ENCODE assay signal across 14 mouse cellular contexts in genomic region chr4:25661204-25661727, GRCm38 (mm10).
"Had no signal": no experiment of that assay in that cellular context is flagged by ENCODE, and none has a peak within 500 bp of the region (broad histone marks: within the 10 kb centered on the region; RNA-seq: fewer than 3 reads in every experiment).

No protein-coding gene starts in this region.

- H3K27ac ChIP-seq: limb, embryonic 15.5 days; liver, embryonic 14.5 days; macrophage; midbrain, embryonic 10.5 days; midbrain, embryonic 15.5 days; neural tube, embryonic 13.5 days had no signal

- H3K9ac ChIP-seq: limb, embryonic 15.5 days; liver, embryonic 14.5 days; liver, postnatal 0 days; lung, embryonic 14.5 days; midbrain, embryonic 15.5 days; neural tube, embryonic 13.5 days had no signal

- H3K4me2 ChIP-seq: limb, embryonic 15.5 days; liver, embryonic 11.5 days; lung, embryonic 14.5 days; midbrain, embryonic 15.5 days; neural tube, embryonic 13.5 days had no signal

- H3K27me3 ChIP-seq: limb, embryonic 15.5 days; midbrain, embryonic 15.5 days; neural tube, embryonic 13.5 days had no signal

- H3K36me3 ChIP-seq: limb, embryonic 15.5 days; midbrain, embryonic 10.5 days; midbrain, embryonic 15.5 days; neural tube, embryonic 13.5 days had no signal

- H3K4me3 ChIP-seq: limb, embryonic 15.5 days; midbrain, embryonic 10.5 days; midbrain, embryonic 15.5 days; neural tube, embryonic 13.5 days had no signal

- H3K9me3 ChIP-seq: limb, embryonic 15.5 days; midbrain, embryonic 10.5 days; midbrain, embryonic 15.5 days; neural tube, embryonic 13.5 days had no signal

- H3K4me1 ChIP-seq: limb, embryonic 15.5 days; midbrain, embryonic 10.5 days; midbrain, embryonic 15.5 days; neural tube, embryonic 13.5 days had no signal

- DNase-seq: liver, postnatal 0 days; lung, embryonic 14.5 days; retina, postnatal 1 day; thymus, adult 18-20 months; thymus, postnatal 36 days had no signal

- ATAC-seq: intestine, postnatal 0 days; liver, postnatal 0 days; lung, postnatal 0 days; midbrain, embryonic 15.5 days had no signal
